Mouse (Mus musculus) adrenal gland, adult 10 weeks (tissue): ENCODE results near the gene Cfap77. TPM values are rescaled to one million over a fixed set of nuclear protein-coding genes. Genes with fewer than 3 reads are reported as not detected.

Experiments used
- polyA plus RNA-seq: library from polyadenylated mRNA; stranded (reverse); fragments of 350-450 nt; fragmentation: Illumina TruSeq; extraction: RNeasy Lipid Tissue Mini Kit (QIAGEN cat#74804); gene quantifications from one replicate; pipeline ENCODE4 v1.2.3, GENCODE M21; 2014; ENCODE audit warnings: low read depth, low replicate concordance

Cfap77 gene
- polyA plus RNA-seq: not detected

DNA sequence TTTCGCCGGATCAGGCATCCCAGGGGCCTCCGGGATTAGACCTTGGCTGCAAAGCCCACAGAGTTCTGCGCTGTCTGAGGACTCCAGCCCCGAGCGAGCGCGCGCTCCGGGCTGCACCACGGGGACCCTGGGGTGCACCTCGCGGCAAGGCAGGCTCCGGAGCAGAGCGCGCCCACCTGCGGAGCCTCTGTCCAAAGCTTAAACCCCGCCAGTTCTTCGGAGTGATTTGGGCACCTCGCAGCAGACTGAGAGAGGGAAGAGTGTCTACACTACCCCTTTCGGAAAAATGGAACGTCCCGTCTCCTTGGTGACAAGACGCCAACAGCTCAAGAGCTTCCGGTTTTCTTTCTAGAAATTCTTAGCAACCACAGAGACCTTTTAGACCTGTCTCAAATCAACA is at the start of gene Cfap77:
Gene Cfap77 (minus strand): TSS at position 76 of the 400 bp plus-strand sequence.

DNA sequence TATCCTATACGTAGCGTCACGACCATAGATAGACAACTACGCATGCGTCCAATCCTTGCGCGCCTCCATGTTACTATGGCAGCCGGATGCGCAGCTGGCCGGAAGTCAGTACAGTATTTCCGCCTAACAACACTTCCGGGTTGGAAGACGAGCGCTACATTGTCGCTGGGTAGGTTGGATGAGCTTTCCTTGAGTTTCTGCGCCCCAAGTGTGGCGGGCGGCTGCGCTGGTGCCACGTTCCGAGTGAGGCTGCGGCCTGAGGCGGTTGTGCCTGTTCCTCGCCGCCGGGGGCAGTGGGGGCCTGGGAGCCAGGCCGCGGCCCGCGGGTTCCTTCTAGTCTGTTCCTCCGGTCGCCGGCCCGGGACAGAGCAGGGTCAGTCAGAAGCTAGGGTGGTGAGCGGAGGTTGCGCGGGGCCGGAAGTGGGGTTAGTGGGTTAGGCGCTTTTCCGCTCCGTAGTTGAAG is 5.3 kb upstream of the Cfap77 start, which contains the start of gene Ttf1:
Gene Ttf1 (plus strand): TSS at position 128 of the 463 bp plus-strand sequence.

DNA sequence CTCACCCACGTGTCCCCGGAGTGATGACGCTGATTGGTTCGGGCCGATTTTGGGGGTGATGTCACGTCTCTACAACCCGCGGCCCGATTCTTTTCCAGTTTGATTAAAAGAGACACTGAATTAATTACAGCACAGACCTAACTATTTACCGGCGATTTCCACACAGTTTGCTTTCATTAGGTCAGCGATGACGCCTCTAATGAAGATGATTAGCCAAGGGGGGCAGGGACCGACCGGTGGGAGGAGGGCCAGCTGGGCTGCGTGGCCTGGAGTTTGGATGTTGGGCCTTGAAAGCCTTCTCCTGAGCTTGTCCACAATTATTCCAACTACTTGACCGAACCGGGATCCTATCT is 138.4 kb downstream of the Cfap77 start, which contains the start of gene Barhl1:
Gene Barhl1 (minus strand): TSS at position 156 of the 353 bp plus-strand sequence.

Other genes with a start within 250 kb of the Cfap77 start
- gene Gtf3c4, start 214.7 kb downstream of the Cfap77 start, polyA plus RNA-seq: 31.6 TPM
- 10.7 TPM for gene Ddx31, start 214.7 kb downstream of the Cfap77 start, polyA plus RNA-seq
- gene Barhl1, start 138.4 kb downstream of the Cfap77 start, polyA plus RNA-seq: not detected
- gene Ttf1, start 5.2 kb upstream of the Cfap77 start, polyA plus RNA-seq: 8.7 TPM
- gene Setx, start 69.1 kb upstream of the Cfap77 start, polyA plus RNA-seq: 59.0 TPM
- not detected for gene Ntng2, start 197.9 kb upstream of the Cfap77 start, polyA plus RNA-seq